Mouse (Mus musculus): ENCODE data around the gene Bach2. TPM values are rescaled to one million over a fixed set of nuclear protein-coding genes. Genes with fewer than 3 reads are reported as not detected.

Bach2 gene
- polyA plus RNA-seq, 1 experiment from 2014 or later: 16.4 TPM

- Histone ChIP-seq H3K27ac (replicated peaks; ENCODE audit: low read depth, low read length) (no peak overlapping the region), H3K27me3 (ENCODE audit: control insufficient read depth, insufficient read depth, low read length) (no peaks in the 10 kb centered on the region), H3K9ac (ENCODE audit: low read length) (no peak overlapping the region), H3K36me3 (ENCODE audit: control insufficient read depth, insufficient read depth, low read length) (no peaks in the 10 kb centered on the region), H3K9me3 (ENCODE audit: control insufficient read depth, low read length) (no peaks in the 10 kb centered on the region), H3K4me2 (ENCODE audit: low read depth, severe bottlenecking) (no peak overlapping the region), H3K4me1 (ENCODE audit: control insufficient read depth, insufficient read depth, low read length) (peaks cover 12% of the 10 kb centered on the region; the same call in 1 of the 2 replicates), H3K4me3 (ENCODE audit: low read depth, low read length) (no peak overlapping the region)
- ATAC-seq (ENCODE audit: insufficient number of reproducible peaks, low FRiP score, low TSS enrichment, low read depth): no peak
- WGBS: 50% methylated on average over 4 of the region's 4 CpGs
- DNase-seq (ENCODE audit: low spot score): no peak
Measured at GRCm38 (mm10) chr4:32218371-32218770, 20.2 kb upstream of the Bach2 start.

DNA sequence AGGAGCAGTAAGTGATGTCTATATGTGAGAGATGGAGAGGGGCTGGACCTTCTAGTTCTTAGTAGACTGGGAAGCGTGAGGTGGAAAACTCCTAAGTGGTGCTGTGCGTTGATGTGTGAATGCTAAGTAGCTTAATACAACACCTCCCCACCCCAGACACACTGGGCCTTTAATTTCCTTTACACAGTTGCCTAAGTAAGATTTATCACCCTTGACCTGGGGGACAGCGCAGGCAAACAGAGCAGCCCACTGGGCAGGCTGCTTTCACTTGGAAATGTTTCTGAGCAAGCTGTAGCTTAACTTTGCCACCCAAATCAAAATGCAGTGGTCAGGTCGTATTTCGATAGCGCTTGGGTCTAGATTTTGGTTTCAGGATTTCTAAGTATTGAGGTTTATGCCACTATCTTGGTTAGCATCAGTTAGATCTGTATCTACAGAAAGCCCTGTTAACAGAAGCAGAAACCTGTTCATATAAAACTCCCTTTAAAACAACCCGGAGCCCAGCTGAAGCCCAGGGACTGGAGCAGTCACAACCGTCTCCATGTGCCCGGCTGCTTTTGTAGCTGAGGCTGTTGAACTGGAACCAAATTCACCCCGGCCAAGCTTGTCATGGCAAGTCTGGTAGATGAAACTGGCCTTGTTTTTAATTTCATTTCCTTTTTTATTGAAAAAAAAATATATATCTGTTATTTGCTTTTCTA is 19.0 kb upstream of the Bach2 start:
- Histone ChIP-seq H3K27ac (replicated peaks; ENCODE audit: low read depth, low read length) (peak overlapping the region; percentile 60), H3K27me3 (ENCODE audit: control insufficient read depth, insufficient read depth, low read length) (no peaks in the 10 kb centered on the region), H3K4me3 (ENCODE audit: low read depth, low read length) (no peak overlapping the region), H3K9me3 (ENCODE audit: control insufficient read depth, low read length) (no peaks in the 10 kb centered on the region), H3K4me2 (ENCODE audit: low read depth, severe bottlenecking) (no peak overlapping the region; the same call in 1 of the 2 replicates), H3K9ac (ENCODE audit: low read length) (no peak overlapping the region), H3K4me1 (ENCODE audit: control insufficient read depth, insufficient read depth, low read length) (peaks cover 12% of the 10 kb centered on the region; the same call in 1 of the 2 replicates), H3K36me3 (ENCODE audit: control insufficient read depth, insufficient read depth, low read length) (no peaks in the 10 kb centered on the region)
- peak; percentile 59 for DNase-seq (ENCODE audit: low spot score)
- peak; percentile 32; the same call in 1 of the 2 replicates for ATAC-seq (ENCODE audit: insufficient number of reproducible peaks, low FRiP score, low TSS enrichment, low read depth)
- WGBS: 21% methylated on average over 10 of the region's 10 CpGs

DNA sequence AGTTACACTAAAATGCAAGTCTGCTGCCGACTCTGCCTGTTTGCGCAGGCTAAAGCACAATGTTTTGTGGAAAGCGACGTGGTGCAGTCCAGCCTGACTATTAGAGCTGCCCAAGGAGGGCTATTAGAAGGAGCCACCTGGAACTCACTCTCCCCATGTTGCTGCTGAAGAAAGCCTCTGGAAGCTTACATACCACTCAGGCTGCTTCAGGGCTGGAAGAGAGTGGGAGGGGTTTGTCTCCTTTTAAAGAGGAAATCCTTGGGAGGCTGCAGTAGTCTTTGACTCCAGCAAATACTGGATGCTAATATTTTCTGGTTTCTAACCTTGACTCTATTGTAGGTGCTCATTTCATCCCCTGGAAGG is 18.5 kb upstream of the Bach2 start:
- H3K9me3 ChIP-seq (ENCODE audit: control insufficient read depth, low read length): no peaks in the 10 kb centered on the region
- no peaks in the 10 kb centered on the region for H3K36me3 ChIP-seq (ENCODE audit: control insufficient read depth, insufficient read depth, low read length)
- peaks cover 12% of the 10 kb centered on the region; the same call in 1 of the 2 replicates for H3K4me1 ChIP-seq (ENCODE audit: control insufficient read depth, insufficient read depth, low read length)
- DNase-seq (ENCODE audit: low spot score): peak; percentile 39
- 42% methylated on average over 4 of the region's 4 CpGs for WGBS
- peak overlapping the region; percentile 60 for H3K27ac ChIP-seq (replicated peaks; ENCODE audit: low read depth, low read length)
- H3K9ac ChIP-seq (ENCODE audit: low read length): no peak overlapping the region
- no peaks in the 10 kb centered on the region for H3K27me3 ChIP-seq (ENCODE audit: control insufficient read depth, insufficient read depth, low read length)
- H3K4me3 ChIP-seq (ENCODE audit: low read depth, low read length): no peak overlapping the region
- ATAC-seq (ENCODE audit: insufficient number of reproducible peaks, low FRiP score, low TSS enrichment, low read depth): no peak
- no peak overlapping the region; the same call in 1 of the 2 replicates for H3K4me2 ChIP-seq (ENCODE audit: low read depth, severe bottlenecking)

GRCm38 (mm10) chr4:32220961-32221360 is 17.6 kb upstream of the Bach2 start:
- Histone ChIP-seq H3K4me1 (ENCODE audit: control insufficient read depth, insufficient read depth, low read length) (peaks cover 12% of the 10 kb centered on the region; the same call in 1 of the 2 replicates), H3K27me3 (ENCODE audit: control insufficient read depth, insufficient read depth, low read length) (no peaks in the 10 kb centered on the region), H3K36me3 (ENCODE audit: control insufficient read depth, insufficient read depth, low read length) (no peaks in the 10 kb centered on the region), H3K9me3 (ENCODE audit: control insufficient read depth, low read length) (no peaks in the 10 kb centered on the region), H3K9ac (ENCODE audit: low read length) (no peak overlapping the region), H3K4me3 (ENCODE audit: low read depth, low read length) (no peak overlapping the region), H3K4me2 (ENCODE audit: low read depth, severe bottlenecking) (no peak overlapping the region), H3K27ac (replicated peaks; ENCODE audit: low read depth, low read length) (no peak overlapping the region)
- WGBS: 69% methylated on average over 6 of the region's 6 CpGs
- DNase-seq (ENCODE audit: low spot score): no peak
- ATAC-seq (ENCODE audit: insufficient number of reproducible peaks, low FRiP score, low TSS enrichment, low read depth): no peak

DNA sequence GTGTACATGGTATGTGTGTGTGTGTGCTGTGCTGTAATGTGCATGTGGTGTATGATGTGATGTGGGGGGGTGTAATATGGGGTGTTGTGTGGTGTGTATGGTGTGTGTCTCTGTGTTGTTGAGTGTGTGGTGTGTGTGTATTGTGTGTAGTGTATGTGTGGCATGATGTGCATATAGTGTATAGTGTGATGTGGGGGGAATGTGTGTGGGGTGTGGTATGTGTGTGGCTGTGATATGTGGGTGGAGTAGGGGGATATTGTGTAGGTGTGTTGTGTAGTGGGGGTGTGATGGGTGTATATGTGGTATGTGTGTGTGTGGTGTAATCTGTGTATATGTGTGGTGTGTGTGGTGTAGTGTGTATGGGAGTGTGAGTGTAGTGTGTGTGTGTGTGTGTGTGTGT is 15.0 kb upstream of the Bach2 start:
- no peak overlapping the region for H3K4me3 ChIP-seq (ENCODE audit: low read depth, low read length)
- peaks cover 12% of the 10 kb centered on the region; the same call in 1 of the 2 replicates for H3K4me1 ChIP-seq (ENCODE audit: control insufficient read depth, insufficient read depth, low read length)
- no peaks in the 10 kb centered on the region for H3K36me3 ChIP-seq (ENCODE audit: control insufficient read depth, insufficient read depth, low read length)
- no peak overlapping the region for H3K27ac ChIP-seq (replicated peaks; ENCODE audit: low read depth, low read length)
- H3K9me3 ChIP-seq (ENCODE audit: control insufficient read depth, low read length): no peaks in the 10 kb centered on the region
- H3K27me3 ChIP-seq (ENCODE audit: control insufficient read depth, insufficient read depth, low read length): no peaks in the 10 kb centered on the region
- no peak for ATAC-seq (ENCODE audit: insufficient number of reproducible peaks, low FRiP score, low TSS enrichment, low read depth)
- H3K9ac ChIP-seq (ENCODE audit: low read length): no peak overlapping the region
- no peak for DNase-seq (ENCODE audit: low spot score)
- no peak overlapping the region for H3K4me2 ChIP-seq (ENCODE audit: low read depth, severe bottlenecking)

- no peaks in the 10 kb centered on the region for H3K27me3 ChIP-seq (ENCODE audit: control insufficient read depth, insufficient read depth, low read length)
- H3K36me3 ChIP-seq (ENCODE audit: control insufficient read depth, insufficient read depth, low read length): no peaks in the 10 kb centered on the region
- no peak overlapping the region for H3K4me2 ChIP-seq (ENCODE audit: low read depth, severe bottlenecking)
- ATAC-seq (ENCODE audit: insufficient number of reproducible peaks, low FRiP score, low TSS enrichment, low read depth) (no peak), DNase-seq (ENCODE audit: low spot score) (no peak)
- H3K27ac ChIP-seq (replicated peaks; ENCODE audit: low read depth, low read length): no peak overlapping the region
- 97% methylated on average over 2 of the region's 2 CpGs for WGBS
- peaks cover 5% of the 10 kb centered on the region; the same call in 1 of the 2 replicates for H3K4me1 ChIP-seq (ENCODE audit: control insufficient read depth, insufficient read depth, low read length)
- no peaks in the 10 kb centered on the region for H3K9me3 ChIP-seq (ENCODE audit: control insufficient read depth, low read length)
- no peak overlapping the region for H3K9ac ChIP-seq (ENCODE audit: low read length)
- H3K4me3 ChIP-seq (ENCODE audit: low read depth, low read length): no peak overlapping the region
Measured at GRCm38 (mm10) chr4:32225191-32225590, 13.4 kb upstream of the Bach2 start.

DNA sequence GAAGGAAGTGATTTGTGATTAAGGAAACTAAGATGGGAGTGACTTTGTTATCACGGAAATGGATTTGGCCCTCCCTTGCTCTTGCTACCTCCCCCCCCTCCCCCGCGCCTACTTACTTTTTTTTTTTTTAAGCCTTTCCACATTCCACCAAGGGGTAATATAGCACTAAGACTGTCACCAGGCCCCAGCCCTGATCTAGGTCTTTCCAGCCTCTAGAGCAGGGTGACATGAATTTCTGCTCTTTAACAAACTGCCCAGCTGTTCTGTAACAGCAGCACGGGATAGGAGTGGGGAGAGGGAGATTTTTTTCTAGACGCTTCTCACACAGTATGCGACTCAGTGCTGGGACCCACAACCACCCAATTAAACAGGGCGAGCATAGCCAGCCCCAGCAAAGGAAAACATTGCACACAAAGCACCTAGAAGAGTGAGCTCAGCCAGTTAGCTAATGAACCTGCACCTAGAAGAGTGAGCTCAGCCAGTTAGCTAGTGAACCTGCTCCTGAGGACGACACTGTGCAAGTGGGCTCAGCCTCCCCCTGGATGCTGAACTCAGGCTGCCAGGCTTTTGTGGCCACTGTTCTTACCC is 10.5 kb upstream of the Bach2 start:
- Histone ChIP-seq H3K9ac (ENCODE audit: low read length) (no peak overlapping the region), H3K4me3 (ENCODE audit: low read depth, low read length) (no peak overlapping the region), H3K9me3 (ENCODE audit: control insufficient read depth, low read length) (no peaks in the 10 kb centered on the region), H3K27me3 (ENCODE audit: control insufficient read depth, insufficient read depth, low read length) (no peaks in the 10 kb centered on the region), H3K36me3 (ENCODE audit: control insufficient read depth, insufficient read depth, low read length) (no peaks in the 10 kb centered on the region), H3K4me1 (ENCODE audit: control insufficient read depth, insufficient read depth, low read length) (no peaks in the 10 kb centered on the region), H3K4me2 (ENCODE audit: low read depth, severe bottlenecking) (no peak overlapping the region), H3K27ac (replicated peaks; ENCODE audit: low read depth, low read length) (no peak overlapping the region)
- WGBS: 64% methylated on average over 8 of the region's 8 CpGs
- no peak for ATAC-seq (ENCODE audit: insufficient number of reproducible peaks, low FRiP score, low TSS enrichment, low read depth)
- DNase-seq (ENCODE audit: low spot score): no peak

- Histone ChIP-seq H3K27ac (replicated peaks; ENCODE audit: low read depth, low read length) (no peak overlapping the region), H3K4me2 (ENCODE audit: low read depth, severe bottlenecking) (no peak overlapping the region), H3K27me3 (ENCODE audit: control insufficient read depth, insufficient read depth, low read length) (no peaks in the 10 kb centered on the region), H3K36me3 (ENCODE audit: control insufficient read depth, insufficient read depth, low read length) (no peaks in the 10 kb centered on the region), H3K4me1 (ENCODE audit: control insufficient read depth, insufficient read depth, low read length) (no peaks in the 10 kb centered on the region), H3K4me3 (ENCODE audit: low read depth, low read length) (no peak overlapping the region), H3K9me3 (ENCODE audit: control insufficient read depth, low read length) (no peaks in the 10 kb centered on the region), H3K9ac (ENCODE audit: low read length) (no peak overlapping the region)
- ATAC-seq (ENCODE audit: insufficient number of reproducible peaks, low FRiP score, low TSS enrichment, low read depth) (no peak), DNase-seq (ENCODE audit: low spot score) (no peak)
- 88% methylated on average over 10 of the region's 10 CpGs for WGBS
Measured at GRCm38 (mm10) chr4:32229266-32229665, 9.3 kb upstream of the Bach2 start.
